Mouse (Mus musculus) layer of hippocampus, adult 2 months (tissue): ENCODE results near the gene Lsm11. TPM values are rescaled to one million over a fixed set of nuclear protein-coding genes. Genes with fewer than 3 reads are reported as not detected.

Source experiments
- DNase-seq, 2 experiments: peaks; one replicate each; pipeline ENCODE4 v3.0.0; 2022; ENCODE audit warnings: low spot score in 2 of 2
- H3K27ac ChIP-seq: fragments of 200-600 bp; 2 replicates; pipeline ENCODE4 v1.8.1; 2022
- H3K4me3 ChIP-seq: fragments of 200-600 bp; 2 replicates; pipeline ENCODE4 v1.8.1; 2022; ENCODE audit warnings: mild to moderate bottlenecking
- CTCF ChIP-seq: fragments of 200-600 bp; conservative IDR thresholded peaks from 2 replicates; pipeline ENCODE4 v1.8.1; 2022; ENCODE audit warnings: antibody characterized with exemption, mild to moderate bottlenecking, moderate library complexity
- total RNA-seq, 2 experiments: library from RNA; stranded (reverse); gene quantifications; 2 replicates each; pipeline ENCODE4 v1.2.3; 2021

Lsm11 gene
- total RNA-seq, 2 experiments from 2014 or later: 24.6 to 30.8 TPM

DNA sequence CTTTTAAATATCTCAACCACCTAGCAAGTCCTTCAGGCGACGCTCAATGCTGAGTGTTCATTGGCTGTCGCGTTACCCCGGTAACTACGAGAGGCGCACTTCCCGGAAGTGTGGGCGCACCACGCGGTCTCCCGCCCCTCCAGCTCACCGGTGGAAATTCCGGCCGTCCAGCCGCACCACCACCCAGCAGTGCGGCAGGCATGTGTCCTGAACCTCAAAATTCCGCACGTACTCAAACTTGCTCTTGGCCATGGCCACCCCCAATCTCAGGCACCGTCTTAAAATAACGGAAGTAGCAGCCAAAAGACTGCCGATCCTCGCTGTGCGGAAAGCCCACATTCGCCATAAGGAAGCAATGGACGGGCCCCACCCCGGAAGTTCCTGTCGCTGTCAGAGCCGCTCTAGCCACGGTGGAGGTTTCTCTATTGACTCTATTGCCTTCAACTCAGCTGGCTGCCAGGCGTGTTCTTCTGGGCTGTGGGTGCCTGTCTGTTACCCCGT lies 10.4 kb upstream of the Lsm11 start, which contains the start of gene Thg1l:
Thg1l (minus strand) TSS at position 368 of the 501 bp plus-strand sequence.
- 0 out of 2 replicates have a peak, but pooled peaks have one; percentile 4 for TF ChIP-seq CTCF
- H3K4me3 ChIP-seq: peak within 1 kb of the TSS; percentile 97
- H3K27ac ChIP-seq: peak within 1 kb of the TSS; percentile 93
- DNase-seq: peak; percentile 90 to 92

- H3K27ac ChIP-seq: peak overlapping the region; percentile 57; the same call in 1 of the 2 replicates
- TF ChIP-seq CTCF: no peak
- no peak overlapping the region for H3K4me3 ChIP-seq
- peak in 1 of 2 experiments; percentile 46 for DNase-seq
These were observed 2.8 kb upstream of the Lsm11 start for GRCm38 (mm10) chr11:45947491-45947890.

- no peak for TF ChIP-seq CTCF
- no peak for DNase-seq
- peak overlapping the region; percentile 57; the same call in 1 of the 2 replicates for H3K27ac ChIP-seq
- H3K4me3 ChIP-seq: no peak overlapping the region
These were observed 2.1 kb upstream of the Lsm11 start for GRCm38 (mm10) chr11:45946796-45947195.

DNA sequence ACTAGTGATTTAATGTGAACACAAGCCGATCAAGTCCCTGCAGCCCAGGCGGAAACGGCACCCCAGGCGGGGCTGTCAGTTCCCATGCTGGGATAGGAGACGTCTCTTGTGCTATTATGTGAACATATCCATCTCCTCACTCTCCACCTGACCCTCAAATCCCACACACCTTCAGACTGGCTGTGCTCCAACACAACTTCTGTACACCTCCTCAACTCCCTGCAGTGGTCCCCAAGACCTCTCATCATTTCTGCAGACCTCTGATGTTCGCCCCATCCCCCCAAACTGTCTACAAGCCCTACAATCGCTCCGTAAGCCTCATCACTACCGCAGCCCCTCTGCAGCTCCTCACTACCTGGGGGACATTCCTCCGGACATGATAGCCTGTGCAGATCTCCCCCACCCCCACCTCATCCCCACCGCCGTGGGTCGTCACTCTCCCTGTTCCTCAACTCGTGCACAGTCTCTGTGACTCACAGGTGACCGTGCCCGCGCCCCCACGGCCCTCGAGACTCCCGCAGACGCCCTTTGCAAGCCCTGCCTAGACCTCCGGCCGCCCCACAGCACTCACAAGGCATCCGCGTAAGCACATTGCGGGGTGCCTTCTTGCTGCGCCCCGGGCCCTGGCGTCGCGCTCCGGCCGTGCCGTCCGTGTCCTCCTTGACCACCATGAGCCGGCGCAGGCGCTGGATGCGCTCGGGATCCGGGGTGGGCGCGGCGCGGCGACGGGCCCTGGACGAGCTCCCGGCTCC lies 668 bp downstream of the Lsm11 start:
- Histone ChIP-seq H3K4me3 (peak overlapping the region; percentile 83), H3K27ac (peak overlapping the region; percentile 63; the same call in 1 of the 2 replicates)
- peak in 1 of 2 experiments; percentile 20 for DNase-seq
- no peak for TF ChIP-seq CTCF

DNA sequence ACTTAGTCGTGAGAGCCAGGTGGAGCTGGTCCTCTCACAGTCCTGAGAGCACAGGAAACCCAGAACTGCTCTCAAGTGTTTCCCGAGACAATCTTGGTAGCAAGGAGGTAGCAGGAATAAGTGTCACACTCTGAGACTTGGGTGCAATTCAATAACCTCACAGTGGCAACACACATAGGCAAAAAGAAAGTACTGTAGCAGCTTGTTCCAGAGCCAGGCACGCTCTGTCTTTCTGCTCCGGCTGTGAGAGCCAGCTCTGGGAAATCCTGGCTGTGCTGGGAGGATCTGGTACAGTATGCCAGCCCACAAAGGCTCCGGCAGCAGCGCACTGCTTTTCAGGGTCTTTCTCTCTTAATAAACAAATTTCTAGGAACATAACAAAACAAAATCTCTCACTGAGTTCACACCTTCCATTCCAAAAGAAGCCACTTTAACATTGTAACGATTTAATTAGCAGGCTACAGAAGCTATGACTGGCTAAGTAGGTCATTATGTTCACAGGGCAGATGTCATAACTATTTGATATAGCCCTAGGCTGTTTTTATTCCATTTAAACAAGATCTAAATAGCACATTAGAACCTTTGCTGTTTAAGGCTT lies 1.5 kb downstream of the Lsm11 start:
- peak in 1 of 2 experiments; percentile 45 for DNase-seq
- Histone ChIP-seq H3K4me3 (peak overlapping the region; percentile 83), H3K27ac (peak overlapping the region; percentile 40; the same call in 1 of the 2 replicates)
- TF ChIP-seq CTCF: no peak

- no peak for DNase-seq
- Histone ChIP-seq H3K27ac (no peak overlapping the region), H3K4me3 (no peak overlapping the region)
- TF ChIP-seq CTCF: no peak
These were observed 2.5 kb downstream of the Lsm11 start for GRCm38 (mm10) chr11:45942281-45942680.

GRCm38 (mm10) chr11:45938917-45939316 lies 5.8 kb downstream of the Lsm11 start:
- no peak for TF ChIP-seq CTCF
- Histone ChIP-seq H3K27ac (no peak overlapping the region), H3K4me3 (no peak overlapping the region)
- DNase-seq: no peak

DNA sequence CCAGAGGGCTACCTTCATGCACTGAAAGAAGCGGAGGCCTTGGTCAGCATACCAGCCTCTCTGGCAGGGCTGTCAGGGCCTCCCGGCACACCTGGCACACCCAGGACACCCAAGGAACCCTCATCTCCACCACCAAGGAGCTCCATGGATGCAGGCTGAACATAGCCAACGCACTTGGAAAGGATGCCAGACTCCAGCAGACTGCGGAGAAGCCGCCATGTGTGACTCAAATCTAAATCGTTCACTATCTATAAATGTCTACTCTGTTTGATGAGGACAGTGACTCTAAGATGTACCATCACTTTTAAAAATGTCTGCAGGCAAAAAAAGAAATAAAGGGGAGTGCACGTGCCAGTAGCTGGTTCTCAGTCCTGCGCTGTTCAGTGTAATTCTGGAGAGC lies 7.3 kb downstream of the Lsm11 start:
- no peak for DNase-seq
- Histone ChIP-seq H3K4me3 (no peak overlapping the region), H3K27ac (no peak overlapping the region)
- no peak for TF ChIP-seq CTCF

DNA sequence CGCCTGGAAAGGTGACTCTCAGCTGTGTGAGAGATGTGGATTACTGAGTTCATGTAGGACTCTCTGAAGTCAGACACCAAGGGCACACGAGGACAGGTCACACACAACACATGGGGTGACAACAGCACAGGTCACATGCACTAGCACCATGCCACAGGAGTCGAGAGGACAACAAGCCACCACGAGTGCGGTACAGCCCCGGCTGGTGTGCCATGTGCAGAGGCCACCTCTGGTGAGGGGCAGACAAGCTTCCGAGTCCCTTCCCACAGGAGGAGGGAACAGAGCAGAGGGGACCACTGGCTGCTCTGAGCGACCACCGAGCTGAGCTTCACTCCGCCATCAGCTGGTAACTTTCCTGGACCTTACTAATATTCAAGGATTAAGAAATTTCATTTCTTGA lies 12.0 kb downstream of the Lsm11 start:
- TF ChIP-seq CTCF: no peak
- Histone ChIP-seq H3K27ac (no peak overlapping the region), H3K4me3 (no peak overlapping the region)
- DNase-seq: no peak

- DNase-seq: no peak
- Histone ChIP-seq H3K4me3 (no peak overlapping the region), H3K27ac (no peak overlapping the region)
- TF ChIP-seq CTCF: no peak
These were observed 15.2 kb downstream of the Lsm11 start for GRCm38 (mm10) chr11:45929541-45929940.

DNA sequence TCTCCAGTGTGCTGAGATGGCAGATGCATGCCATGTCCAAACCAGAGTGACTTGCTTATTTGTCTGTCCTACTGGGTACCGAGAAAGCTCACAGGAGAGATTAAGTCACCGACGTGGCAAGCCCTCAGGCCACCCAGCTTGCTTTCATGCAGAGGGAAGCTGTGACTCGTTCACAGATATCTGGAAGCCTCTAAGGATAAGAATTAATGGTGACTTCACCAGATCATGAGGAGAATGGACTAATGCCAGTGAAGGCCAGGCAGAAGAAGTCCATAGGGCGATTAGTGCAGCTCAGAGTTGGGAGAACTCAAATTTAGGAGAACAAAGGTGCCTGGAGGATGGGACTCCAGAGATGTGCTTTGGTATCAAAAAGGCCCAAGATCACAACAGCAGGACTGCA lies 17.3 kb downstream of the Lsm11 start:
- Histone ChIP-seq H3K4me3 (no peak overlapping the region), H3K27ac (no peak overlapping the region)
- TF ChIP-seq CTCF: no peak
- DNase-seq: no peak

GRCm38 (mm10) chr11:45926640-45927082 lies 18.1 kb downstream of the Lsm11 start:
- H3K27ac ChIP-seq: no peak overlapping the region; the same call in 1 of the 2 replicates
- peak; percentile 89 for TF ChIP-seq CTCF

DNA sequence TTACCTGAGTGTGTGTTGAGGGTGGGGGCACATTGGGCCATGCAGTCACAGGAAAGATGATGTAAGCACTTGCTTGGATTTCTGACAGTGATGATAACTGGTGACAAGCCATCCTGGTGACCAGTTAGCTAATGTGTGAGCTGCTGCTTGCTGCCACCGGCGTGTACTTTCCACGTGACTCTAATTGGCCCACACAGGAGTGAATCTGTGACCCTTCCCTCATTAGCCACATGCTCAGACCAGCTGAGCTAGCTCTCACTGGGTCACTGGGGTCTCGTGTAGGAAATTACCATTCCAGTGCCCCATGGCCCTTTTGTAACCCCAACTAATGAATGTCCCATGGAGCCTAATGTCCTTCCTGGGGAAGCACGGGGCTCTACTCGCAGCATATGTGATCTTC lies 19.3 kb downstream of the Lsm11 start:
- TF ChIP-seq CTCF: no peak
- Histone ChIP-seq H3K27ac (no peak overlapping the region), H3K4me3 (no peak overlapping the region)
- no peak for DNase-seq

More at GRCm38 (mm10) chr11:45926640-45927082, 18.1 kb downstream of the Lsm11 start:
- peak overlapping the region; percentile 59 for H3K4me3 ChIP-seq
- DNase-seq: peak; percentile 60 to 79

- no peak for DNase-seq
- TF ChIP-seq CTCF: no peak
- Histone ChIP-seq H3K27ac (no peak overlapping the region), H3K4me3 (no peak overlapping the region)
These were observed 23.2 kb downstream of the Lsm11 start for GRCm38 (mm10) chr11:45921480-45921898.
